Mouse (Mus musculus) cerebellum, adult (tissue): ENCODE measurements at regions not wholly inside any gene's neighbourhood (a gene's known extent, or its start where the extent isn't known, plus 50 kb on each side); places are given as distances from the start of the nearest gene placed in this dataset.

ENCODE experiments used
- ATAC-seq: cut with Nextera tagmentation; 2 replicates; pipeline ENCODE4 v1.9.2; 2017; ENCODE audit warnings: mild to moderate bottlenecking, moderate library complexity, mixed read lengths; ENCODE audit not compliant: insufficient number of reproducible peaks, low FRiP score, low TSS enrichment

GRCm38 (mm10) chr14:105377035-105377621, 118.8 kb downstream of the Ndfip2 start:
- ATAC-seq, result no peak

- no peak for ATAC-seq
These were observed 111.5 kb downstream of the Ndfip2 start for GRCm38 (mm10) chr14:105369637-105370435.

DNA sequence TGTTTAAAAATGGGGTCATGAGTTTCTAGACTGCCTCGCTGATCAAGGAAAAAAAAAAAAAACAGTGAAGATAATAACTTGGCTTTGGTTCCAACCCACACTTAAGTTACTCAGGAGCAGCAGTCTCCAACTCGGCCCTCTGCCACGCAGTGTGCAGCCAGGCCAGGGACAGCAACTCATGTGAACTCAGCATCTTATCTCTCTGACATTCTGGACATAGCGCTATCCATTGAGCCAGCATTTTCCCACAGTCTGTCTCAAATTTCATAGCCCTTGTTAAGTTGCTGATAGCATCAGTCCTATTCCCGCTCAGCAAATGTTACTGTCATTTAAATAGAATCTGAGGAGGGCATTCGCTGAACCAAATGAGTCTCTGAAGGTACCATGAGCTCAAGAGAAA, 102.2 kb downstream of the Ndfip2 start:
- ATAC-seq, result no peak

DNA sequence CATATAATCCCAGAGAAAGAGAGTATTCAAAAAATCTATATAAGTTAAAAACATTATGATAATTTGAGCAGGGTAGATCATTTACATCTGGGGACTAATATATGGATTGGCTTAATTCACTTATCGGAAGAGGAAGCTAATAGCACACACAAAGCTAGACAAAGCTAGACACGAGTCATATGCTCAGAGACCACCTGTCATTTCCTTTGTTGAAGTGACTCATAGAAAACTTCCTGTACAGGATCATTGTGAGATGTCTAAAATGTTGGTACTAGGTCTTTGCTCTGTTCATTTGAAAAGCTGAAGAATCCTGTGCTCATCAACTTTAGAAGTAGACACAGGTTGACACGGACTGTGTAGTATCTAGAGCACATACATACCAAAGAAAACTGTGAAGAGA, 101.5 kb downstream of the Ndfip2 start:
- no peak for ATAC-seq
